Mouse (Mus musculus) spleen, adult 2 months (tissue): ENCODE data around the gene Tmem132e. TPM values are rescaled to one million over a fixed set of nuclear protein-coding genes. Genes with fewer than 3 reads are reported as not detected.

Source experiments
- DNase-seq, 2 experiments: peaks; one replicate each; pipeline versions ENCODE4 v3.0.0 to v3.0.0-alpha.2; 2012 to 2021; ENCODE audit warnings: low spot score in 2 of 2, low read depth in 1 of 2
- H3K27ac ChIP-seq: fragments of 200-500 bp; 2 replicates; pipeline ENCODE4 v1.5.1; 2012; ENCODE audit warnings: low read length, inconsistent platforms; ENCODE audit not compliant: insufficient read depth
- H3K27me3 ChIP-seq: fragments of 200-500 bp; 2 replicates; pipeline ENCODE4 v1.6.1; 2012; ENCODE audit warnings: mild to moderate bottlenecking, moderate library complexity, low read length, inconsistent platforms; ENCODE audit not compliant: control insufficient read depth, insufficient read depth
- H3K36me3 ChIP-seq: fragments of 200-500 bp; 2 replicates; pipeline ENCODE4 v1.6.1; 2012; ENCODE audit warnings: mild to moderate bottlenecking, low read length, inconsistent platforms; ENCODE audit not compliant: control insufficient read depth, insufficient read depth
- H3K4me1 ChIP-seq: fragments of 200-500 bp; 2 replicates; pipeline ENCODE4 v1.6.1; 2011; ENCODE audit warnings: inconsistent platforms; ENCODE audit not compliant: control insufficient read depth, insufficient read depth, insufficient read length
- H3K4me3 ChIP-seq: fragments of 200-500 bp; 2 replicates; pipeline ENCODE4 v1.5.1; 2011; ENCODE audit warnings: mild to moderate bottlenecking, inconsistent platforms; ENCODE audit not compliant: insufficient read depth, insufficient read length; ENCODE audit errors: extremely low read depth
- CTCF ChIP-seq: fragments of 200-500 bp; IDR thresholded peaks from 2 replicates; pipeline ENCODE4 v1.5.1; 2011; ENCODE audit warnings: mild to moderate bottlenecking, inconsistent platforms; ENCODE audit not compliant: insufficient read depth, insufficient read length, insufficient replicate concordance; ENCODE audit errors: extremely low read depth
- POLR2A ChIP-seq: fragments of 200-500 bp; IDR thresholded peaks from 2 replicates; pipeline ENCODE4 v1.6.1; 2011; ENCODE audit warnings: low read depth, low read length, inconsistent platforms
- WGBS: fragments of 180-500 bp; shearing (Covaris S2); methylation state at CpG from one replicate; pipeline ENCODE4 v1.1.7; 2018; 5-methylcytosine and 5-hydroxymethylcytosine counted together
- polyA plus RNA-seq: library from polyadenylated mRNA; depleted of rRNA; stranded (reverse); fragments of >200 nt; gene quantifications from 2 replicates; pipeline ENCODE4 v1.2.3, GENCODE M21; 2012; rRNA removed

Gene Tmem132e
- 0.23 and 0.35 TPM in 2 replicates for polyA plus RNA-seq

DNA sequence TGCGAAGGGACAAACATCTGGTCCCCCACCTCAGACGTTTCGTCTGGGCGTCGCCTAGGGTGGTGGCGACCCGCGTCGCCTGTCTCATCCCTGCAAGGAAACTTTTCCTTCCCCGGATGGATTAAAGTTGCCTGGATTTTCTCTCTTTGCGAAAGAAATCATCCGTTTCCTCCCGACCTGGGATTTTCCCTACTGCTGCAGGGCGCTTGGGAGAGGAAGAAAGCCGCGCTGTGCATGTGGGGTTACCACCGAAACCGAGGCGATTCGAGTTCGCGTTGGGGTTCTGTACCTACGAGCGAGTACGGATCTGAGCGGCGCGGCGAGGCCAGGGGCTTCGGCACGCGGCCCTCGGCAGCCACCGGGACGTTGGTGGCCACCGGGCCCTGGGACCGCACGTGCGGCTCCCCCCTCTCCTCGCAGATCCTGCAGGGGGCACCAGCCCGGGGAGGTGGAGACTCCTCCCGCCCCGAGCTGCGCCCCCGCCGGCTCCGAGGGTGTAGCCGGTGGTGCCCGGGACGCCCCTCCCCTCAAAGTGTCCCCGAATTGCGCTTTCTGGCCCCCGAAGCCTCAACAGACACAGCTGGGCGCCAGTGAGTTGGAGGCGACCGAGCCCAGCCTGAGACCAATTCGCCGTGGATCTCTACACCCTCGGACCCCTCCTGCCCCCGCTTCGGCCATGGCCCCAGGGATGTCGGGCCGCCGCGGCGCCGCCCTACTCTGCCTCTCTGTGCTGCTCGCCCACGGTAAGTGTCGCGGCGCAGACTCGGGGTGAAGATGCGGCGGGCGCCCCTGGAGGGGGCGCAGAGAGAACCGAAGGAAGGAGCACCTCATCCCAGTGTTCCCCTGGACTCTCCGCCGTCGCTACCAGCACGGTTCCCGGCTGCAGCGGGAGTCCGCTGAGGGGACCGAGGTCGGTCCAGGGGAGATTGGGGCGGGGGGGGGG lies at the start of gene Tmem132e:
TSS of gene Tmem132e (plus strand) at position 530 of the 943 bp plus-strand sequence.
- Histone ChIP-seq H3K4me3 (peak within 1 kb of the TSS; percentile 50), H3K36me3 (no peaks in the 10 kb centered on the region), H3K27me3 (peaks cover 33% of the 10 kb centered on the region), H3K4me1 (peaks cover 15% of the 10 kb centered on the region; the same call in 1 of the 2 replicates), H3K27ac (no peak within 1 kb of the TSS)
- TF ChIP-seq CTCF (no peak), POLR2A (no peak)
- WGBS, result 2% methylated on average over 86 of the region's 88 CpGs
- DNase-seq, result peak in 1 of 2 experiments; percentile 14

DNA sequence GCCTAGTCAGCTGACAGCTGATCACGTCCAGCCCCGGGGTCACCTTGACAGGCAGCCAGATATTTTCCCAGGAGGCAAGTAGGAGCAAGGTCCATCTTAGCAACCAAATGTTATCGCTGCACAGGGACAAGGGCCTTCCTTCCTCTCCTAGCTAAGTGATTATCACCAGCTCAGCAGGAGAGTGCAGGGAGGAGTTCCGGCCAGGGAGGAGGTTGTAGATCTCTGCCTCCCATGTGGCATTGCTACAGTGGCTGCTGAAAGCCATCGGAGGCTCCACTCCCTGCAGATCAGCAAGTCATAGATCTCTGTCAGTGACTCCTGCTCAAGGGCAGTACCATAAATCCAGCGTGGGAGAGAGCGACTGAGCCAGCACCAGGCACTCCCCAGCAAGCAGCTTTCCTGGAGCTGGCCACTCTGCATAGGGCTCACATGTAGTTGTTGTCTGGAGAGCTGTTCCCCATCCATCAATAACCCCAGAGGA lies 48.7 kb upstream of the Tmem132e start:
- H3K27ac ChIP-seq, result no peak overlapping the region
- H3K4me1 ChIP-seq, result no peaks in the 10 kb centered on the region
- 1% methylated on average over 7 of the region's 7 CpGs for WGBS
- TF ChIP-seq CTCF, result no peak
- no peak for TF ChIP-seq POLR2A
- H3K4me3 ChIP-seq, result no peak overlapping the region
- no peak for DNase-seq
- no peaks in the 10 kb centered on the region for H3K36me3 ChIP-seq
- no peaks in the 10 kb centered on the region for H3K27me3 ChIP-seq

DNA sequence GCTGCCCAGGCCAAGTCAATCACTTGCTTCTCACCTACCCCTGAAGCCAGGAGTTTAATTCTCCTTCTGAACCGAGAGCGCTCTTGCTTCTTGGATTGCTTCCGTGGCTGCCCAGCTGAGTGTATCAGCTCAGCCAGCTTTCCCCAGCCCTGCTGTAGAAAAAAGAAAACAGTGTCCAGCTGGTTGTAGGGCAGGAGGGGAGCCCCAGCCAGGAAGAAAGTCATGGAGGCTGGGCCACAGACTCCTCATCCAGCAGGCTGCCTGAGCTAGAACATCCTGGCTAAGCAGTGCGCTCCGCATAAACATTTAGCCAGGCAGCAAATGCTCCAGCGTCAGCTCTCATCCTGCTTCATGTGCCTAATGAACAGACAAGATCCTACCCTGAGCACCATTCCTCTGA lies 48.3 kb upstream of the Tmem132e start:
- Histone ChIP-seq H3K27me3 (no peaks in the 10 kb centered on the region), H3K4me1 (no peaks in the 10 kb centered on the region), H3K4me3 (no peak overlapping the region), H3K27ac (no peak overlapping the region), H3K36me3 (no peaks in the 10 kb centered on the region)
- TF ChIP-seq POLR2A (no peak), CTCF (no peak)
- 18% methylated on average over 6 of the region's 6 CpGs for WGBS
- no peak for DNase-seq

DNA sequence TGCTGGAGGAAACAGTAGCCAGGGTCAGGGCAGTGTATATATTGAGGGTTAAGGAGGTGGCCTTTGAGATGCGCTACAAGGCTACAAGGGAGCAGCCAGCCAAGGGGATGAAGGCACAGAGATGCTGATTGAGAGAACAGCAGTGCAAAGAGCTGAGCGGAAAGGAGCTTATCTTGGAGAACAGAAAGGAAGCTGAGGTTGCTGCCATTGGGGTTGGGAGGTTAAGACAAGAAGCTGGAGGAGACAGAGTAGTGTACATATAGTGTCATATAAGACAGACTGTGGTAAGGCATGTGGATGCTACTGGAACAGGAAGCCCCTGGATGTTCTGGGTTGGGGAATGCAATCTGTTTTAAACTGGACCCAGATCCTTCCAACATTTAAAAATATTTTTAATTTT lies 47.8 kb upstream of the Tmem132e start:
- Histone ChIP-seq H3K4me3 (no peak overlapping the region), H3K4me1 (no peaks in the 10 kb centered on the region), H3K36me3 (no peaks in the 10 kb centered on the region), H3K27me3 (no peaks in the 10 kb centered on the region), H3K27ac (no peak overlapping the region)
- WGBS, result 11% methylated on average over 2 of the region's 2 CpGs
- DNase-seq, result no peak
- no peak for TF ChIP-seq CTCF
- no peak for TF ChIP-seq POLR2A

DNA sequence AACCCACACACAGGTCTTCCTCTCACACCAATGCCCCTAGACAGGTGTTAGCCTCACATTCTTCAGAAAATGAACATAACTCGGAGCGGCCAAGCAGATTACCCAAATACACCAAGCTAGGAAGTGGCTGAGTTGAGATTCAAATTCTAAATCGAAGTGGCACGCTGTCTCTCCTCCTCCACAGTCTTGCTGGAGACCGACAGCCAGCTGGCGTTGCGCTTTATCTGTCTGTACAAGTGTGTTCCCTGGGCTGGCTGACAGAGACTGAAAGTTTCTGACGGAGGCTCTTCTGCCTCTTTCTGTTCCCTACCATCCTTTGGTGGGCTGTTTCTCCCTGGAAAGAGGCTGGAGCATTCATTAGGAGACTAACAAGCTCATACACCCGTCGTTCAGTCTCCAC lies 37.7 kb upstream of the Tmem132e start:
- 83% methylated on average over 10 of the region's 10 CpGs for WGBS
- no peaks in the 10 kb centered on the region for H3K4me1 ChIP-seq
- no peak for TF ChIP-seq CTCF
- TF ChIP-seq POLR2A, result no peak
- H3K4me3 ChIP-seq, result no peak overlapping the region
- no peaks in the 10 kb centered on the region for H3K27me3 ChIP-seq
- H3K27ac ChIP-seq, result no peak overlapping the region
- H3K36me3 ChIP-seq, result no peaks in the 10 kb centered on the region
- no peak for DNase-seq

DNA sequence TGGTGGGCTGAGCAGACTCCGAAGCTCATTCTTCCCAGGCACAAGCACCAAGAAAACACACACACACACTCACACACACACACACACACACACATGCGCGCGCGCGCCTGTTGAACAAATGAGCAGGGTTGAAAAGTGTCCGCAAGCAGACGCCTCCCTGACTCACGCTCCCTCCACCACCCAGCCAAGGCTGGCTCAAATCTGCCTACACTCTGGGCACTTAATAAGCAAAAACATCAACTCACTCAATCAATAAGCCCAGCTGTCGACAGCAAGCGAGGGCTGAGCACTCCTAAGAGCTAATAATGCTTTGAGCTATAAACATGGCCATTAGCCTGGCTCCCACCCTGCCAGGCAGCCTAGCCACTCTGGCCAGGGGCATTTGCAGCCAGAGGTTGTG lies 18.5 kb upstream of the Tmem132e start:
- WGBS, result 88% methylated on average over 11 of the region's 11 CpGs
- Histone ChIP-seq H3K27ac (no peak overlapping the region), H3K4me3 (no peak overlapping the region), H3K36me3 (no peaks in the 10 kb centered on the region), H3K27me3 (no peaks in the 10 kb centered on the region), H3K4me1 (no peaks in the 10 kb centered on the region)
- no peak for DNase-seq
- no peak for TF ChIP-seq POLR2A
- no peak for TF ChIP-seq CTCF

DNA sequence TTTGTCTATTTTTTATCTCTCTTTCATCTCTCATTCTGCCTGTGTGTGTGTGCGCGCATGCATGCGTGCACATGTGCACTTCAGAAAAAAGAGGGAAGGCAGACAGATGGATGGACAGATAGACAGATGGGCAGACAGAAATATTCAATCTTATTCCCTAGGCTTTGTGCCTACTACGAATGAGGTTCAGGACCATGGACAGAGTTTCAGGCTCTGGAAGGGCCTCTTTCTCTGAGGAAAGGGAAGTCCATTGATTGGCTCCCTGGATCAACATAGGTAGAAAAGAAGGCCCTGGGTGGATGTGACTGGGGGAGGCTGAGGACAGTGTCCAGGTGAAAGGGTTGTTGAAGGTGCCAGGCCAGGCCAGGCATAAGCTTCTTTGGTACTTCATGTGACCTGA lies 17.1 kb upstream of the Tmem132e start:
- TF ChIP-seq POLR2A, result no peak
- no peak for TF ChIP-seq CTCF
- no peak overlapping the region for H3K4me3 ChIP-seq
- 69% methylated on average over 4 of the region's 4 CpGs for WGBS
- no peak for DNase-seq
- no peaks in the 10 kb centered on the region for H3K27me3 ChIP-seq
- no peaks in the 10 kb centered on the region for H3K36me3 ChIP-seq
- no peak overlapping the region for H3K27ac ChIP-seq
- H3K4me1 ChIP-seq, result no peaks in the 10 kb centered on the region
